Mouse (Mus musculus) thymus, postnatal 10 days (tissue): ENCODE results near the gene Gm20388.

Experiments used
- DNase-seq, 2 experiments: peaks; one replicate each; pipeline ENCODE4 v3.0.0; 2021; ENCODE audit warnings: low spot score in 2 of 2

Gm20388 gene

GRCm38 (mm10) chr8:121850436-121850820 is 1939.8 kb downstream of the Gm20388 start:
- DNase-seq: peak in 1 of 2 experiments; percentile 12

- peak; percentile 95 to 99 for DNase-seq
These were observed 1940.3 kb downstream of the Gm20388 start for GRCm38 (mm10) chr8:121850821-121851470.

- no peak for DNase-seq
These were observed 1941.1 kb downstream of the Gm20388 start for GRCm38 (mm10) chr8:121851716-121852115.

GRCm38 (mm10) chr8:121852464-121852863 is 1941.8 kb downstream of the Gm20388 start:
- DNase-seq: no peak

- DNase-seq: no peak
These were observed 1942.9 kb downstream of the Gm20388 start for GRCm38 (mm10) chr8:121853586-121853985.

- DNase-seq: no peak
These were observed 1945.6 kb downstream of the Gm20388 start for GRCm38 (mm10) chr8:121856071-121856746.

GRCm38 (mm10) chr8:121857331-121857730 is 1946.7 kb downstream of the Gm20388 start:
- no peak for DNase-seq

- DNase-seq: no peak
These were observed 1947.1 kb downstream of the Gm20388 start for GRCm38 (mm10) chr8:121857747-121858146.

- no peak for DNase-seq
These were observed 1950.6 kb downstream of the Gm20388 start for GRCm38 (mm10) chr8:121861276-121861675.

GRCm38 (mm10) chr8:121861806-121862548 is 1951.3 kb downstream of the Gm20388 start:
- no peak for DNase-seq

GRCm38 (mm10) chr8:121865356-121865755 is 1954.7 kb downstream of the Gm20388 start:
- DNase-seq: no peak

- DNase-seq: no peak
These were observed 1957.6 kb downstream of the Gm20388 start for GRCm38 (mm10) chr8:121868196-121868595.

- no peak for DNase-seq
These were observed 1958.3 kb downstream of the Gm20388 start for GRCm38 (mm10) chr8:121868896-121869295.

- DNase-seq: no peak
These were observed 1959.5 kb downstream of the Gm20388 start for GRCm38 (mm10) chr8:121870190-121870589.

- peak in 1 of 2 experiments; percentile 15 for DNase-seq
These were observed 1961.3 kb downstream of the Gm20388 start for GRCm38 (mm10) chr8:121871833-121872440.

GRCm38 (mm10) chr8:121874031-121874430 is 1963.4 kb downstream of the Gm20388 start:
- peak in 1 of 2 experiments; percentile 25 for DNase-seq

GRCm38 (mm10) chr8:121875045-121875444 is 1964.4 kb downstream of the Gm20388 start:
- no peak for DNase-seq

- no peak for DNase-seq
These were observed 1964.9 kb downstream of the Gm20388 start for GRCm38 (mm10) chr8:121875517-121875916.

GRCm38 (mm10) chr8:121877212-121877611 is 1966.6 kb downstream of the Gm20388 start:
- no peak for DNase-seq

GRCm38 (mm10) chr8:121877828-121878480 is 1967.3 kb downstream of the Gm20388 start:
- DNase-seq: no peak

GRCm38 (mm10) chr8:121879712-121880111 is 1969.1 kb downstream of the Gm20388 start:
- DNase-seq: no peak

- DNase-seq: no peak
These were observed 1970.2 kb downstream of the Gm20388 start for GRCm38 (mm10) chr8:121880818-121881217.
